Mouse (Mus musculus): ENCODE results near the gene Slc7a6.
A peak's percentile ranks its signal among the peaks of the same experiment; 100 is the strongest.

Gene Slc7a6

DNA sequence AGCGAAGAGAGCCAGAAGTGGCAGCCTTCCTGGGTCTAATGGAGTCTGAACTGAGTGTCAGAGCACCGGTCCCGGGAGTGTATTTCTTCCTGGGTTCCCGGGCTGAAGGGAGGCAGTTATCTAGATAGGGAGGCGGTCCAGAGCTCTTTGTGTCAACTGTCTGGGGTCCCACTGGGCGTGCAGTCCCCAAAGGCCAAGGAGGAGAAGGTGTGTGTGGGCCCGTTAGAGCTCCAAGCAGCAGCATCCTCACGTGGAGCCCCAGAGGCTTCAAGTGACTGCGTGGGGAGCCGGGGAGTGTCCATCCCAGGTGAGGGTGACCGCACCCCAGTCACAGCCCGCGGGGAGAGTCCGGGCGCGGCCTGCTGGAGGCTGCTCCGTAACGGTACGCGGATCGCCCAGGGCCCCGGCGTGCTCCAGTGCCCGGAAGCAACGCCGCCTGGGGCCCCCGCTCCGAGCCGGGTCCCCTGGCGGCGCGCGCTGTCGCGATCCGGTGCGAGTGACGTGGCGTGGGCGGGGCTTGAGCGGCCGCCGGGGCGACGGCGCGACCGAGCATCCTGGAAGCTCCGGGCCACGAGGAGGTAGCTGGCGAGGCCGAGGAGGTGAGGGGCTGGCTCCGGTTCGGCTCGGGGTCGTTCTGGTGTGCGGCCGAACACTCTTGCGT lies at the start of gene Slc7a6:
Gene Slc7a6 (plus strand): TSS at position 502 of the 661 bp plus-strand sequence.
- Histone ChIP-seq H3K27me3 (ENCODE audit: insufficient read depth, low read length) (peaks cover 47% of the 10 kb centered on the region), H3K4me3 (replicated peaks; ENCODE audit: low read length) (peak within 1 kb of the TSS; percentile 88), H3K9me3 (ENCODE audit: low read length) (no peaks in the 10 kb centered on the region), H3K4me1 (replicated peaks; ENCODE audit: low read depth, low read length) (peaks cover 19% of the 10 kb centered on the region), H3K36me3 (ENCODE audit: insufficient read depth, low read length) (peaks cover 17% of the 10 kb centered on the region)
- TF ChIP-seq CTCF (conservative IDR thresholded peaks at IDR 0.05; ENCODE audit: low read length) (no peak), NANOG (IDR thresholded peaks at IDR 0.05; ENCODE audit: borderline replicate concordance, low read length) (no peak), POU5F1 (IDR thresholded peaks at IDR 0.05; ENCODE audit: borderline replicate concordance, low read length) (no peak)

DNA sequence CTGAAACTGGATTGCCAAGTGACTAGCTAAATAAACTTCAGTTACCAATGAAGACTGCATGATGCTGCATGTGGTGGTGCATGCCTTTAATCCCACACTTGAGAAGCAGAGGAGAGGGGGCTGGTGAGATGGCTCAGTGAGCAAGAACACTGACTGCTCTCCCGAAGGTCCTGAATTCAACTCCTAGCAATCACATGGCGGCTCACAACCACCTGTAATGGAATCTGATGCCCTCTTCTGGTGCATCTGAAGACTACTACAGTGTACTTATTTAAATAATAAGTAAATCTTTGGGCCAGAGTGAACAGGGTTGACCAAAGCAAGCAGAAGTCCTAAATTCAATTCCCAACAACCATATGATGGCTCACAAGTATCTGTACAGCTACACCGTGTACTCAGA lies 45.2 kb upstream of the Slc7a6 start:
- Histone ChIP-seq H3K36me3 (ENCODE audit: insufficient read depth, low read length) (peaks cover 62% of the 10 kb centered on the region), H3K4me3 (replicated peaks; ENCODE audit: low read length) (no peak overlapping the region), H3K27me3 (ENCODE audit: insufficient read depth, low read length) (no peaks in the 10 kb centered on the region), H3K9me3 (ENCODE audit: low read length) (no peaks in the 10 kb centered on the region), H3K4me1 (replicated peaks; ENCODE audit: low read depth, low read length) (peaks cover 16% of the 10 kb centered on the region)
- no peak for TF ChIP-seq CTCF (conservative IDR thresholded peaks at IDR 0.05; ENCODE audit: low read length)
- no peak for TF ChIP-seq POU5F1 (IDR thresholded peaks at IDR 0.05; ENCODE audit: borderline replicate concordance, low read length)

DNA sequence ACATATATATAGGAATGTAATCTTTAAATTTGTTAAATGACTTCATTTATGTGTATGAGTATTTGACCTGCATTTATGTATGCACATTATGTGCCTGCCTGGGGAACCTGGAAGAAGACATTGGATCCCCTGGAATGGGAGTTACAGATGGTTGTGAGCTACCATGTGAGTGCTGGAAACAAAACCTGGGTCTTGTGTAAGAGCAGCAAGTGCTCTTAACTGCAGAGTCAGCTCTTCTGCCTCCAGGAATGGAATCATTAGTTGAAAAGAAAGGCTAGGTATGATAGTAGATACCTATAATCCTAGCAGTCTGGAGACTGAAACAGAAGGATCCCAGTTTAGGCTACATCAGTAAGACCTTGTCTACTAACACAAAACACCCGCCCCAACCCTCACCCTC lies 42.6 kb upstream of the Slc7a6 start:
- TF ChIP-seq NANOG (IDR thresholded peaks at IDR 0.05; ENCODE audit: borderline replicate concordance, low read length) (no peak), CTCF (conservative IDR thresholded peaks at IDR 0.05; ENCODE audit: low read length) (no peak), POU5F1 (IDR thresholded peaks at IDR 0.05; ENCODE audit: borderline replicate concordance, low read length) (no peak)
- Histone ChIP-seq H3K4me1 (replicated peaks; ENCODE audit: low read depth, low read length) (peaks cover 16% of the 10 kb centered on the region), H3K27me3 (ENCODE audit: insufficient read depth, low read length) (no peaks in the 10 kb centered on the region), H3K36me3 (ENCODE audit: insufficient read depth, low read length) (peaks cover 64% of the 10 kb centered on the region), H3K4me3 (replicated peaks; ENCODE audit: low read length) (no peak overlapping the region), H3K9me3 (ENCODE audit: low read length) (no peaks in the 10 kb centered on the region)

DNA sequence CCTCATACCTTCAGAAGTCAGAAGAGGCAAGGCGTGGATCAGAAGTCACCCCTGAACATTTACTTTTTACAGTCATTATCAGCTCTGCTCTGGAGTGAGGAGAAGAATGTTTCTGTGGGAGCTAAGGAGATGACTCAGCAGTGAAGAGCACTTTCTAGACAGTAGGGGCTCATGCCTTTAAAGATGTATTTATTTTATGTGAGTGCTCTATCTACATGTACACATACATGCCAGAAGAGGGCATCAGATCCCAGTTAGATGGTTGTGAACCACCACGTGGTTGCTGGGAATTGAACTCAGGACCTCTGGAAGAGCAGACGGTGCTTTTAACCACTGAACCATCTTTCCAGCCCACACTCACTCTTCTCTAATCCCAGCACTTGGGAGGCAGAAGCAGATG lies 41.6 kb upstream of the Slc7a6 start:
- Histone ChIP-seq H3K9me3 (ENCODE audit: low read length) (no peaks in the 10 kb centered on the region), H3K4me3 (replicated peaks; ENCODE audit: low read length) (no peak overlapping the region), H3K36me3 (ENCODE audit: insufficient read depth, low read length) (peaks cover 67% of the 10 kb centered on the region), H3K4me1 (replicated peaks; ENCODE audit: low read depth, low read length) (peaks cover 17% of the 10 kb centered on the region), H3K27me3 (ENCODE audit: insufficient read depth, low read length) (no peaks in the 10 kb centered on the region)
- TF ChIP-seq NANOG (IDR thresholded peaks at IDR 0.05; ENCODE audit: borderline replicate concordance, low read length) (no peak), CTCF (conservative IDR thresholded peaks at IDR 0.05; ENCODE audit: low read length) (0 out of 2 replicates have a peak, but pooled peaks have one; percentile 8), POU5F1 (IDR thresholded peaks at IDR 0.05; ENCODE audit: borderline replicate concordance, low read length) (no peak)

DNA sequence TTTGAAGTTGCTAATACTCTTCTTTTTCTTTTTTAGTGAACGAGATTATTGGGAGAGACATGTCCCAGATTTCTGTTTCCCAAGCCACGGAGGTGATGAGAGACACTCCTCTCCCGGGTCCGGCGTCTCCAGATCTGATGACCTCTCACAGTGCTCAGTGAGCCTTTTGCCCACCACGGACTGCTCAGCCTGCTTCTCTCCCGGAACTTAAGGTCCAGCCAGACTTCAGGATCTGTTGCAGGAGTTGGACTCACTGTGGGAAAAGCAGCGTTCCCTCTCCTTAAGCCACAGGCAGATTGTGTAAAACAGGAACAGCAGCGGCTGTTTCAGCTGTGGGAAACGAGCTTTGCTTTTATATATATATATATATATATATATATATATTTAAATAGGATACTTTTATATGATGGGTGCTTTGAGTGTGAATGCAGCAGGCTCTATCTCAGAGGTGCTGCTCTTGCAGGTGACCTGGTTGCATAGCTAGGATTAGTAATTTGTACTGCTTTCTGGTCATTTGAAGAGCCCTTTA lies 40.7 kb upstream of the Slc7a6 start:
- no peak for TF ChIP-seq NANOG (IDR thresholded peaks at IDR 0.05; ENCODE audit: borderline replicate concordance, low read length)
- TF ChIP-seq POU5F1 (IDR thresholded peaks at IDR 0.05; ENCODE audit: borderline replicate concordance, low read length) = no peak
- no peak for TF ChIP-seq CTCF (conservative IDR thresholded peaks at IDR 0.05; ENCODE audit: low read length)
- H3K4me1 ChIP-seq (replicated peaks; ENCODE audit: low read depth, low read length) = peaks cover 26% of the 10 kb centered on the region
- no peaks in the 10 kb centered on the region for H3K9me3 ChIP-seq (ENCODE audit: low read length)
- no peak overlapping the region for H3K4me3 ChIP-seq (replicated peaks; ENCODE audit: low read length)
- peaks cover 76% of the 10 kb centered on the region for H3K36me3 ChIP-seq (ENCODE audit: insufficient read depth, low read length)
- H3K27me3 ChIP-seq (ENCODE audit: insufficient read depth, low read length) = no peaks in the 10 kb centered on the region

DNA sequence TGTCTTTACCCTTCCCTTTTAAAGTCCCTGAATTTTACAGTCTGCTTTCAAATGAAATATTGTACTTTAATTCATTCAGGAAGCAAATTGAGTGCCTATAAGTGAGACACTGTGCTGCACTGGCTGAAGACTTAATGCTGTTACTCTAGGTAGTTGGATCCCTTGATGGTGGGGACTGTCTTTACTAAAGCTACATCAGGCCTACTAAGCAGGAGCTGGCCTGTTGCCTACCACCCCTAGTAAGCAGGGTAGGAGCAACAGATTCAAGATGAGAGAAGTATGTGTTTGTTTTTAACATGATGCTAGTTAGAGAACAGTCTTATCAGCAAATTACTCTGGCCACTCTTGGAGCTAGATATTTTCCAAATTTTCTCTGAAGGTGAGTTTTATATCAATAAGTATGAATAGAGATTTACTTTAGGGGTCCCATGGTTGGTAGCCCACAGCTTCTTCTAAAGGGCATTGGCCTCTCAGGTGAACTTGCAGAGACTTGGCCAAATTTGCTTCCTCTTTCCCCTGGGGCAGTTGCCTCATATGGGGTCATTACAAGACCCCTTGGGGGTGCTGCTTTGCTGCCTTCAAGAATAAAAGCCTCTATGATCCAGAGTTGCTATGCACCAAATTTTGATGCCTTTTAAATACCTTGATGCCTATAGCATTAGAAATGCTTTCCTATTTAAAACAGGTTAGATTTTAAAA lies 39.3 kb upstream of the Slc7a6 start:
- TF ChIP-seq CTCF (conservative IDR thresholded peaks at IDR 0.05; ENCODE audit: low read length) = no peak
- no peak for TF ChIP-seq NANOG (IDR thresholded peaks at IDR 0.05; ENCODE audit: borderline replicate concordance, low read length)
- TF ChIP-seq POU5F1 (IDR thresholded peaks at IDR 0.05; ENCODE audit: borderline replicate concordance, low read length) = no peak
- H3K27me3 ChIP-seq (ENCODE audit: insufficient read depth, low read length) = peaks cover 6% of the 10 kb centered on the region; the same call in 1 of the 2 replicates
- H3K9me3 ChIP-seq (ENCODE audit: low read length) = no peaks in the 10 kb centered on the region
- no peak overlapping the region for H3K4me3 ChIP-seq (replicated peaks; ENCODE audit: low read length)
- H3K4me1 ChIP-seq (replicated peaks; ENCODE audit: low read depth, low read length) = peaks cover 37% of the 10 kb centered on the region
- peaks cover 84% of the 10 kb centered on the region for H3K36me3 ChIP-seq (ENCODE audit: insufficient read depth, low read length)

DNA sequence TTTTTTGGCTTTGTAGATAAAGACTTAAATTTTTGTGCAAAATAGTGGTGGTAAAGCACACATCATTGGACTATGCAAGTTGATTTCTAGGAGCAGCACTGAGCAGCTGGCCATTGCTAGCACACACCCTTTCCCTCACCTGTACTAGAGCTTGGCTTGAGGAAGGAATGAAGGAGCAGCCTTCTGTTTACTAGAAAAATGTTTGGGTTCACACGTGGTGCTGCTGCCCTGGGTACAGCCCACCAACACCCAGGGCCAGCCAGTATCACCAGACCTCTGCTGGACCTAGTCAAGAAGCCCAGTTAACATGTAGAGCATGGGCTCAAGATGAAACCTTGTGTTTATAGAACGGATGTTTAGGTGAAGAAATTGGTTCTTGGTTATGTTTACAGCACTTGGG lies 38.7 kb upstream of the Slc7a6 start:
- Histone ChIP-seq H3K4me3 (replicated peaks; ENCODE audit: low read length) (no peak overlapping the region), H3K36me3 (ENCODE audit: insufficient read depth, low read length) (peaks cover 82% of the 10 kb centered on the region), H3K9me3 (ENCODE audit: low read length) (no peaks in the 10 kb centered on the region), H3K4me1 (replicated peaks; ENCODE audit: low read depth, low read length) (peaks cover 43% of the 10 kb centered on the region), H3K27me3 (ENCODE audit: insufficient read depth, low read length) (peaks cover 12% of the 10 kb centered on the region)
- no peak for TF ChIP-seq POU5F1 (IDR thresholded peaks at IDR 0.05; ENCODE audit: borderline replicate concordance, low read length)
- TF ChIP-seq CTCF (conservative IDR thresholded peaks at IDR 0.05; ENCODE audit: low read length) = no peak
- no peak for TF ChIP-seq NANOG (IDR thresholded peaks at IDR 0.05; ENCODE audit: borderline replicate concordance, low read length)

DNA sequence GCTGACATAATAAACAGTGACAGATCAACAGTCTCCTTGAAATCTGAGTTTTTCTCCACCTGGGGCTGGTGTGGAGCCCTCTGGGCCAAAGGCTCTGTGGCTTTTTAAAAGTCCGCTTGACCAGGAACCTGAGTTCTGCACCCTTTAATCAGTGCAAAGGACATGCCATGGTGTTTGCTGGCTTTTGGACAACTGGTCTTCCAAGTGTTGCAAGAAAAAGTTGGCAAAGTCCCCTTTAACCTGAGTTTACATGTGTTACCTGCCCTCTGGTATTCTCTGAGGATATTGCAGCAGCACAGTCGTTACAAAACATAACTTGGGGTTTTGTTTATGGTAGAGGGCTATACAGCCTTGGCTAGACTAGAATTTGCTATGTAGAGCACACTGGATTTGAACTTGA lies 38.2 kb upstream of the Slc7a6 start:
- TF ChIP-seq CTCF (conservative IDR thresholded peaks at IDR 0.05; ENCODE audit: low read length) (no peak), NANOG (IDR thresholded peaks at IDR 0.05; ENCODE audit: borderline replicate concordance, low read length) (no peak), POU5F1 (IDR thresholded peaks at IDR 0.05; ENCODE audit: borderline replicate concordance, low read length) (no peak)
- H3K27me3 ChIP-seq (ENCODE audit: insufficient read depth, low read length) = peaks cover 17% of the 10 kb centered on the region
- no peaks in the 10 kb centered on the region for H3K9me3 ChIP-seq (ENCODE audit: low read length)
- H3K4me1 ChIP-seq (replicated peaks; ENCODE audit: low read depth, low read length) = peaks cover 48% of the 10 kb centered on the region
- peaks cover 81% of the 10 kb centered on the region for H3K36me3 ChIP-seq (ENCODE audit: insufficient read depth, low read length)
- H3K4me3 ChIP-seq (replicated peaks; ENCODE audit: low read length) = no peak overlapping the region
